Mouse (Mus musculus) embryonic facial prominence, embryonic 13.5 days (tissue): ENCODE measurements around the gene Gorasp1. TPM values are rescaled to one million over a fixed set of nuclear protein-coding genes. Genes with fewer than 3 reads are reported as not detected.
A peak's percentile ranks its signal among the peaks of the same experiment; 100 is the strongest.

ENCODE experiments used
- ATAC-seq: fragments of 200-750 bp; cut with Nextera tagmentation; 2 replicates; pipeline ENCODE4 v1.8.0; 2017; ENCODE audit warnings: low read depth; ENCODE audit not compliant: insufficient number of reproducible peaks, insufficient read depth, low FRiP score, low TSS enrichment
- H3K27ac ChIP-seq: fragments of 300-500 bp; sonication (generic); 2 replicates; pipeline ENCODE4 v1.5.1; 2015; ENCODE audit warnings: moderate library complexity, mild to moderate bottlenecking, inconsistent platforms
- H3K27me3 ChIP-seq: fragments of 300-500 bp; sonication (generic); 2 replicates; pipeline ENCODE4 v1.6.1; 2015; ENCODE audit warnings: mild to moderate bottlenecking, inconsistent platforms
- H3K36me3 ChIP-seq: fragments of 300-500 bp; sonication (generic); 2 replicates; pipeline ENCODE4 v1.6.1; 2015; ENCODE audit warnings: mild to moderate bottlenecking, inconsistent platforms
- H3K4me1 ChIP-seq: fragments of 300-500 bp; sonication (generic); 2 replicates; pipeline ENCODE4 v1.6.1; 2015; ENCODE audit warnings: inconsistent platforms
- H3K4me2 ChIP-seq: fragments of 300-500 bp; sonication (generic); 2 replicates; pipeline ENCODE4 v1.6.1; 2015; ENCODE audit warnings: moderate library complexity, mild to moderate bottlenecking, inconsistent platforms
- H3K4me3 ChIP-seq: fragments of 300-500 bp; sonication (generic); 2 replicates; pipeline ENCODE4 v1.5.1; 2015; ENCODE audit warnings: mild to moderate bottlenecking, inconsistent platforms
- H3K9ac ChIP-seq: fragments of 300-500 bp; sonication (generic); 2 replicates; pipeline ENCODE4 v1.6.1; 2015; ENCODE audit warnings: mild to moderate bottlenecking, inconsistent platforms
- H3K9me3 ChIP-seq: fragments of 300-500 bp; sonication (generic); 2 replicates; pipeline ENCODE4 v1.6.1; 2016; ENCODE audit warnings: inconsistent platforms
- WGBS: fragments of 180-500 bp; shearing (Covaris S2); methylation state at CpG from one replicate; pipeline ENCODE4 v1.1.7; 2015; ENCODE audit warnings: mixed read lengths; 5-methylcytosine and 5-hydroxymethylcytosine counted together
- polyA plus RNA-seq: library from polyadenylated mRNA; unstranded; fragments of >200 nt; fragmentation: Nextera tagmentation; extraction: Ambion mirVana; gene quantifications from 2 replicates; pipeline ENCODE4 v1.2.1, GENCODE M21; 2015

The Gorasp1 gene
- 28.0 and 31.9 TPM in 2 replicates for polyA plus RNA-seq

- Histone ChIP-seq H3K4me1 (peaks cover 23% of the 10 kb centered on the region), H3K27ac (peak within 1 kb of the TSS; percentile 74), H3K4me2 (peak within 1 kb of the TSS; percentile 84), H3K36me3 (peaks cover 10% of the 10 kb centered on the region), H3K4me3 (peak within 1 kb of the TSS; percentile 74), H3K9ac (peak within 1 kb of the TSS; percentile 93), H3K27me3 (no peaks in the 10 kb centered on the region), H3K9me3 (no peaks in the 10 kb centered on the region)
- ATAC-seq: peak; percentile 89
- WGBS: 3% methylated on average over 40 of the region's 40 CpGs
Observed at GRCm38 (mm10) chr9:119937005-119937773, at the start of gene Gorasp1, which contains the start of gene Ttc21a. TSS of gene Gorasp1 (minus strand) at chr9:119937565. TSS of gene Ttc21a (plus strand) at chr9:119937606.

- H3K9ac ChIP-seq: no peak overlapping the region
- peak overlapping the region; percentile 63 for H3K27ac ChIP-seq
- no peak overlapping the region for H3K4me2 ChIP-seq
- no peaks in the 10 kb centered on the region for H3K9me3 ChIP-seq
- no peak overlapping the region for H3K4me3 ChIP-seq
- no peaks in the 10 kb centered on the region for H3K36me3 ChIP-seq
- ATAC-seq: no peak
- H3K27me3 ChIP-seq: no peaks in the 10 kb centered on the region
- WGBS: 50% methylated on average over 10 of the region's 10 CpGs
- peaks cover 34% of the 10 kb centered on the region for H3K4me1 ChIP-seq
Observed at GRCm38 (mm10) chr9:119985881-119986574, 48.7 kb upstream of the Gorasp1 start.

DNA sequence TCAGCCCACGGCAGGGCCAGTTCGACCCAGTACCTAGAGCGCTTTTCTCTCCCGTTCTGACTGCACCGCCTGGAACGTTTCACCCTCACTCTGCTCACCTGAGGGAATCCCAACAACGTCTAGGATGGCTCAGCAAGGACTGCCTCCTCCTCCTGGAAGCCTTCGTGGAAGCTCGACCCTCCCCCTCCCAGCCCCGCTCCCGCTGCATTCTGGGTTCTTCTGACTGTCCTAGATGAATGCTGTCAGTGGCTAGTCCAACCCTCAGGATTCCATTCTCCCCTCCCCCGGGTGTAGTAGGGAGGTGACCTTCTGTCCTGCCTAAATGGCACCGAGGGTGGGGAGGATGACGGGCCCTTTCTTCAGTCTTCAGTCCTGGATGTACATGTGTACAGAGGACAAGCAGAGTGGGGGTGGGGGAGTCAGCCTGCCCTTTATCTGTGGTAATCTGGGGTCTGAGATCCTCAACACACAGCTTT, 47.2 kb upstream of the Gorasp1 start, which contains the start of gene Csrnp1:
Gene Csrnp1 (minus strand): TSS at position 123 of the 476 bp plus-strand sequence.
- Histone ChIP-seq H3K27ac (peak within 1 kb of the TSS; percentile 76), H3K27me3 (no peaks in the 10 kb centered on the region), H3K4me2 (peak within 1 kb of the TSS; percentile 99), H3K4me3 (peak within 1 kb of the TSS; percentile 65), H3K4me1 (peaks cover 45% of the 10 kb centered on the region), H3K36me3 (no peaks in the 10 kb centered on the region), H3K9ac (peak within 1 kb of the TSS; percentile 77), H3K9me3 (no peaks in the 10 kb centered on the region)
- no peak for ATAC-seq
- 11% methylated on average over 14 of the region's 14 CpGs for WGBS

GRCm38 (mm10) chr9:119983585-119984535, 46.5 kb upstream of the Gorasp1 start:
- Histone ChIP-seq H3K4me3 (peak overlapping the region; percentile 65), H3K27me3 (no peaks in the 10 kb centered on the region), H3K27ac (peak overlapping the region; percentile 76), H3K9me3 (no peaks in the 10 kb centered on the region), H3K9ac (peak overlapping the region; percentile 77), H3K4me2 (peak overlapping the region; percentile 99), H3K4me1 (peaks cover 49% of the 10 kb centered on the region), H3K36me3 (no peaks in the 10 kb centered on the region)
- 1% methylated on average over 70 of the region's 79 CpGs for WGBS
- ATAC-seq: peak; percentile 74

- under 1% methylated on average over 42 of the region's 48 CpGs for WGBS
- H3K27ac ChIP-seq: peak overlapping the region; percentile 91
Observed at GRCm38 (mm10) chr9:119982956-119983551, 45.7 kb upstream of the Gorasp1 start.

GRCm38 (mm10) chr9:119982241-119982811, 45.0 kb upstream of the Gorasp1 start:
- Histone ChIP-seq H3K4me1 (peaks cover 64% of the 10 kb centered on the region), H3K27ac (peak overlapping the region; percentile 91), H3K36me3 (no peaks in the 10 kb centered on the region), H3K4me2 (peak overlapping the region; percentile 99), H3K9me3 (no peaks in the 10 kb centered on the region), H3K27me3 (no peaks in the 10 kb centered on the region), H3K4me3 (peak overlapping the region; percentile 65), H3K9ac (peak overlapping the region; percentile 77)
- ATAC-seq: 0 out of 2 replicates have a peak, but pooled peaks have one; percentile 28
- 2% methylated on average over 11 of the region's 11 CpGs for WGBS

More at GRCm38 (mm10) chr9:119982956-119983551, 45.7 kb upstream of the Gorasp1 start:
- Histone ChIP-seq H3K4me1 (peaks cover 57% of the 10 kb centered on the region), H3K4me3 (peak overlapping the region; percentile 65), H3K4me2 (peak overlapping the region; percentile 99), H3K27me3 (no peaks in the 10 kb centered on the region), H3K9me3 (no peaks in the 10 kb centered on the region), H3K36me3 (no peaks in the 10 kb centered on the region), H3K9ac (peak overlapping the region; percentile 77)
- peak; percentile 0; the same call in 1 of the 2 replicates for ATAC-seq

GRCm38 (mm10) chr9:119981183-119982179, 44.1 kb upstream of the Gorasp1 start:
- Histone ChIP-seq H3K36me3 (no peaks in the 10 kb centered on the region), H3K9ac (peak overlapping the region; percentile 65), H3K27me3 (no peaks in the 10 kb centered on the region), H3K27ac (peak overlapping the region; percentile 91), H3K4me2 (peak overlapping the region; percentile 99), H3K4me3 (peak overlapping the region; percentile 65), H3K9me3 (no peaks in the 10 kb centered on the region), H3K4me1 (peaks cover 72% of the 10 kb centered on the region)
- WGBS: 2% methylated on average over 16 of the region's 16 CpGs
- 0 out of 2 replicates have a peak, but pooled peaks have one; percentile 23 for ATAC-seq

GRCm38 (mm10) chr9:119980770-119981182, 43.4 kb upstream of the Gorasp1 start:
- Histone ChIP-seq H3K4me2 (peak overlapping the region; percentile 99), H3K27ac (peak overlapping the region; percentile 91), H3K36me3 (no peaks in the 10 kb centered on the region), H3K9ac (peak overlapping the region; percentile 65), H3K9me3 (no peaks in the 10 kb centered on the region), H3K27me3 (no peaks in the 10 kb centered on the region), H3K4me1 (peaks cover 68% of the 10 kb centered on the region), H3K4me3 (peak overlapping the region; percentile 65)
- ATAC-seq: no peak
- WGBS: 4% methylated on average over 4 of the region's 4 CpGs

DNA sequence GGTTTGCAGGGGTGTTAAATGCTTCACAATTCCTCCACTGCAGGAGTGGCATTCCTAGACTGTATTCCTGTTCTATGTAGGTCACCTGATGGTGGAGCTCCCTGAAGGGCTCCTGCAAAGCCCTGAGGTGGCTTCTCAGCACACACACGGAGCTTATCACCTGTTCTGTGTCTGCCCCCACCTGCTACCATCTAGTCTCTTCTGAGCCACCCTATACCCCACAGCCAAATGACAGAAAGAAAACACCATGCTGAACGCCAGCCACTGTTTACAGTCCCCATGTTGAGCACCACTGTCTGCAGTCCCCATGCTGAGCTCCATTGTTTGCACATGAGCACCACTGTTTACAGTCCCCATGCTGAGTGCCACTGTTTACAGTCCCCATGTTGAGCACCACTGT, 42.4 kb upstream of the Gorasp1 start:
- H3K4me2 ChIP-seq: no peak overlapping the region
- WGBS: 46% methylated on average over 2 of the region's 2 CpGs
- no peaks in the 10 kb centered on the region for H3K9me3 ChIP-seq
- H3K4me1 ChIP-seq: peaks cover 66% of the 10 kb centered on the region
- no peak overlapping the region for H3K4me3 ChIP-seq
- no peak overlapping the region for H3K9ac ChIP-seq
- H3K36me3 ChIP-seq: no peaks in the 10 kb centered on the region
- no peak for ATAC-seq
- no peak overlapping the region for H3K27ac ChIP-seq
- H3K27me3 ChIP-seq: no peaks in the 10 kb centered on the region
